Mouse (Mus musculus): ENCODE results near the gene Reg3b. TPM values are rescaled to one million over a fixed set of nuclear protein-coding genes. Genes with fewer than 3 reads are reported as not detected.
"Not testable (repeated sequence)": the region's sequence is repeated elsewhere in the genome, so short reads cannot be mapped to it uniquely, and the experiment has no call there.

Gene Reg3b
- total and polyA plus RNA-seq, 3 experiments: 1.1 TPM; not detected in 2

DNA sequence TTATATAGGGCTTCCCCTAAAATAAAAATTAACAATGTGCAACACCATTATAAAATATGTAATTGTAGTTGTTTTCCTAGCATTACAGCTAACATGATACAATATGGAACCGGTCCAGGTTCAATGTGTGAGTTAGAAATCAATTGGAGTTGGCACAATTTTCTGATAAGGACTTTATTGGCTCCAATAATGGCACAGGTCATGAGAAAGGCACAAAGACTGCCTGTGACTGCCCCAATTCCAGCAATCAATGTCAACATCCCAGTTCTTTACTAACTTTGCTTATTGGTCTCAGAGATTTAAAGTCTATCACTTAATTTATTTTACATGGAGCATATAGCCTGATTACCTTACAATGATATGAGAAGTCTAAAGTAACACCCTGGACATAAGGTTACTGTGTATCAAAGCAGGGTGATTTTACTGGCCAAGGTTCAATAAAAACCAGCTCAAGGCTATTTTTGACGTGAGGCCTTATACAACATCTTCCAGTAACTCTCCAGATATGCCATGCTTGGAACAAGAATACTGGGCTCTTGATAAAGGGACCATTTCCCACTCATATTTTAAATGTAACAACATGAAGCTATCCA, 8.4 kb upstream of the Reg3b start:
- no peak for DNase-seq
- WGBS: 40% methylated on average over 2 of the region's 2 CpGs
- no peak for TF ChIP-seq POLR2A (IDR thresholded peaks at IDR 0.05; ENCODE audit: insufficient read depth, low read depth, low read length)
- TF ChIP-seq EP300 (IDR thresholded peaks at IDR 0.05; ENCODE audit: insufficient read depth, low read depth, low read length): no peak
- no peak for TF ChIP-seq CTCF (IDR thresholded peaks at IDR 0.05)
- intact Hi-C loops (cut with DNase I): no loop called here
- no peaks in the 10 kb centered on the region for H3K36me3 ChIP-seq (ENCODE audit: control insufficient read depth, insufficient read depth, low read length)
- no peak overlapping the region for H3K9ac ChIP-seq (ENCODE audit: low read depth, low read length)
- H3K27ac ChIP-seq: no peak overlapping the region
- H3K4me1 ChIP-seq (ENCODE audit: control insufficient read depth, insufficient read depth, low read length): no peaks in the 10 kb centered on the region
- H3K79me2 ChIP-seq (replicated peaks; ENCODE audit: control insufficient read depth, insufficient read depth, low read length): no peaks in the 10 kb centered on the region
- H3K27me3 ChIP-seq (ENCODE audit: control insufficient read depth, insufficient read depth, low read length): no peaks in the 10 kb centered on the region
- no peak overlapping the region for H3K4me3 ChIP-seq

DNA sequence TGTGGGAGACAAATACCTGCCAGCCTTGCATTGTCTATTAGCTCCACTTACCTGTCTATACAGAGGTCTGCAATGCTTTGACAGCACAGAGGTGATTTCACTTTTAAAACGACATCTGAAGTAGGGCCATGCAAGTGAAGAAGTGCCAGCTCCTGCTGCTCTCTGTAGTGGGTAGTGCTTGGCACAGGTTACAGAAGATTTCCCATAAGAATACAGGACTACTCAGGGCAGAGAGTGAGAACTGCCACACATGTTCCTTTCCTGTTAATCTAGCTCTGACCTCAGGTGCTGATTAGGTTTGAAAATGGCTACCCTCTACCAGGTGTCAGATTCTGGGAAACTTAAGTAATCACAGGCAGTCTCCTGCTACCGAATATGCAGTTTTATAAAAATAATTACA, 8.3 kb downstream of the Reg3b start, which contains the start of gene Reg3d:
Gene Reg3d (minus strand): TSS at position 101 of the 400 bp plus-strand sequence.
- H3K27me3 ChIP-seq (ENCODE audit: control insufficient read depth, insufficient read depth, low read length): no peaks in the 10 kb centered on the region
- TF ChIP-seq CTCF (IDR thresholded peaks at IDR 0.05) (no peak), POLR2A (IDR thresholded peaks at IDR 0.05; ENCODE audit: insufficient read depth, low read depth, low read length) (no peak), EP300 (IDR thresholded peaks at IDR 0.05; ENCODE audit: insufficient read depth, low read depth, low read length) (no peak)
- WGBS: 42% methylated on average over 2 of the region's 2 CpGs
- intact Hi-C loops (cut with DNase I): no loop called here
- H3K79me2 ChIP-seq (replicated peaks; ENCODE audit: control insufficient read depth, insufficient read depth, low read length): no peaks in the 10 kb centered on the region
- no peak for DNase-seq
- no peaks in the 10 kb centered on the region for H3K36me3 ChIP-seq (ENCODE audit: control insufficient read depth, insufficient read depth, low read length)
- H3K4me1 ChIP-seq (ENCODE audit: control insufficient read depth, insufficient read depth, low read length): no peaks in the 10 kb centered on the region
- no peak within 1 kb of the TSS for H3K9ac ChIP-seq (ENCODE audit: low read depth, low read length)
- no peak within 1 kb of the TSS for H3K4me3 ChIP-seq
- no peak within 1 kb of the TSS for H3K27ac ChIP-seq

DNA sequence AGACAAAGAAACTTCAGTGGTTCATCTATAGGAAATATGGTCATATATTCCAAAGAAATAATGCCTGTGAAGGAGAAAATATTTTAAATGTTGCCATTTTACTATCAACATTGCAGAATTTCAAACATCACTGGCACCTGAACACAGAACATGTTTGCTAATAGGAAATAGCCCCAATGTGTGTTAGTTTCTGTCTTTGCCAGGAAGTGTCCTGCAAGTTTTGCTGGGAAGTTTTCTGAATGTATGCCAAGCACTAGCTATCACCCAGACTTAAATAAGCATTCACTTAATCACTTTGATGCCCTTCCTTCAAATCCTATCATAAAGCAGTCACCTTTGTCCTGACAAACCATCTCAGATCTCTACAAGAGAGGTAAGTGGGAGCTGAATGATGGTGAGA, 10.0 kb downstream of the Reg3b start, which contains the start of gene Reg3a:
Gene Reg3a (plus strand): TSS at position 301 of the 400 bp plus-strand sequence.
- no peaks in the 10 kb centered on the region for H3K36me3 ChIP-seq (ENCODE audit: control insufficient read depth, insufficient read depth, low read length)
- H3K27me3 ChIP-seq (ENCODE audit: control insufficient read depth, insufficient read depth, low read length): no peaks in the 10 kb centered on the region
- intact Hi-C loops (cut with DNase I): no loop called here
- no peak within 1 kb of the TSS for H3K4me3 ChIP-seq
- H3K79me2 ChIP-seq (replicated peaks; ENCODE audit: control insufficient read depth, insufficient read depth, low read length): no peaks in the 10 kb centered on the region
- no peak within 1 kb of the TSS for H3K9ac ChIP-seq (ENCODE audit: low read depth, low read length)
- no peak within 1 kb of the TSS for H3K27ac ChIP-seq
- no peaks in the 10 kb centered on the region for H3K4me1 ChIP-seq (ENCODE audit: control insufficient read depth, insufficient read depth, low read length)
- DNase-seq: no peak
- no peak for TF ChIP-seq POLR2A (IDR thresholded peaks at IDR 0.05; ENCODE audit: insufficient read depth, low read depth, low read length)
- TF ChIP-seq CTCF (IDR thresholded peaks at IDR 0.05): no peak
- no peak for TF ChIP-seq EP300 (IDR thresholded peaks at IDR 0.05; ENCODE audit: insufficient read depth, low read depth, low read length)

DNA sequence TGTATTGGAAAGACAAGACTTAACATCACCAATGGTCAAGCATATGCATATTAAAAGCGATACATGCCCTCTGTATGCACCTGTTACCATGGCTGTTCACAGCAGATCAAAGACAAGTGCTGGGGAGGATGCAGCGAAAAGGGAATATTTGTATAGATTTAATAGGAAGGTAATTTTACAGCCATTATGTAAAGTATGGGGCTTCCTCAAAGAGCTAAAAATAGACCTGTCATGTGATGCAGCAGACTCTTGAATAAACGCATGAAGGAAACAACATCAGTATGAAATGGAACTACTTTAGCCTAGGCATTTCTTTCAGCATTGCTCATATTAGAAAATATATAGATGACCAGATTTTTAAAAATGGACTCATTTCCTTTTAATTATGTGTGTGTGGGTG, 15.2 kb downstream of the Reg3b start:
- TF ChIP-seq EP300 (IDR thresholded peaks at IDR 0.05; ENCODE audit: insufficient read depth, low read depth, low read length) (no peak), POLR2A (IDR thresholded peaks at IDR 0.05; ENCODE audit: insufficient read depth, low read depth, low read length) (no peak), CTCF (IDR thresholded peaks at IDR 0.05) (no peak)
- Histone ChIP-seq H3K79me2 (replicated peaks; ENCODE audit: control insufficient read depth, insufficient read depth, low read length) (no peaks in the 10 kb centered on the region), H3K4me3 (no peak overlapping the region), H3K36me3 (ENCODE audit: control insufficient read depth, insufficient read depth, low read length) (no peaks in the 10 kb centered on the region), H3K4me1 (ENCODE audit: control insufficient read depth, insufficient read depth, low read length) (no peaks in the 10 kb centered on the region), H3K27ac (no peak overlapping the region), H3K27me3 (ENCODE audit: control insufficient read depth, insufficient read depth, low read length) (no peaks in the 10 kb centered on the region), H3K9ac (ENCODE audit: low read depth, low read length) (no peak overlapping the region)
- DNase-seq: no peak
- WGBS: 68% methylated on average over 3 of the region's 3 CpGs
- intact Hi-C loops (cut with DNase I): no loop called here

DNA sequence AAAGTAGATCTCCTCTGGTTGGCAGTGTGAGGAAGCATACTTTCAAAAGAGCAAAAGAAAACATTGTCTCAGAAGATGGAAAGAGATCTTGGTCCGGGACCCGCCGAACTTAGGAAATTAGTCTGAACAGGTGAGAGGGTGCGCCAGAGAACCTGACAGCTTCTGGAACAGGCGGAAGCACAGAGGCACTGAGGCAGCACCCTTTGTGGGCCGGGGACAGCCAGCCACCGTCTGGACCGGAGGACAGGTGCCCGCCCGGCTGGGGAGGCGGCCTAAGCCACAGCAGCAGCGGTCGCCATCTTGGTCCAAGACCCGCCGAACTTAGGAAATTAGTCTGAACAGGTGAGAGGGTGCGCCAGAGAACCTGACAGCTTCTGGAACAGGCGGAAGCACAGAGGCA, 24.9 kb downstream of the Reg3b start, which contains the start of gene Reg2:
Gene Reg2 (plus strand): TSS at position 301 of the 400 bp plus-strand sequence.
- intact Hi-C loops (cut with DNase I); H3K36me3 ChIP-seq (ENCODE audit: control insufficient read depth, insufficient read depth, low read length): not testable (repeated sequence)

DNA sequence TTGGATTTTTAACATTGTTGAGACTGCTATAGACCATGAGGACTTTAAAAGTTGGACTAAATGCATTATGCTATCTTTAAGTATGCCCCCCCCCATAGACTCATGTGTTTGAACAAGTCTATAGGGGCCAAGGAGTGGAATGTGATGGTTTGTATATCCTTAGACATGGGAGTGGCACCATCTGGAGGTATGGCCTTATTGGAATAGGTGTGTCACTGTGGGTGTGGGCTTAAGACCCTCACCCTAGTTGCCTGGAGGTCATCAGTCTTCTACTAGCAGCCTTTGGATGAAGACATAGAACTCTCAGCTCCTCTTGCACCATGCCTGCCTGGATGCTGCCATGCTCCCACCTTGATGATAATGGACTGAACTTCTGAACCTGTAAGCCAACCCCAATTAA, 52.0 kb downstream of the Reg3b start, which contains the start of gene Reg1:
Gene Reg1 (plus strand): TSS at position 301 of the 400 bp plus-strand sequence.
- H3K4me1 ChIP-seq (ENCODE audit: control insufficient read depth, insufficient read depth, low read length); H3K79me2 ChIP-seq (replicated peaks; ENCODE audit: control insufficient read depth, insufficient read depth, low read length); H3K36me3 ChIP-seq (ENCODE audit: control insufficient read depth, insufficient read depth, low read length); H3K27ac ChIP-seq; DNase-seq; intact Hi-C loops (cut with DNase I); H3K27me3 ChIP-seq (ENCODE audit: control insufficient read depth, insufficient read depth, low read length); H3K4me3 ChIP-seq; H3K9ac ChIP-seq (ENCODE audit: low read depth, low read length): not testable (repeated sequence)

More for the DNA sequence above, 24.9 kb downstream of the Reg3b start, which contains the start of gene Reg2:
- not testable (repeated sequence) for H3K4me1 ChIP-seq (ENCODE audit: control insufficient read depth, insufficient read depth, low read length); H3K79me2 ChIP-seq (replicated peaks; ENCODE audit: control insufficient read depth, insufficient read depth, low read length); H3K4me3 ChIP-seq; H3K9ac ChIP-seq (ENCODE audit: low read depth, low read length); H3K27ac ChIP-seq; DNase-seq; H3K27me3 ChIP-seq (ENCODE audit: control insufficient read depth, insufficient read depth, low read length)
- WGBS: 88% methylated on average over 4 of the region's 17 CpGs

Other genes starting within 250 kb of the Reg3b start
- not detected for gene Reg3d, start 8.2 kb downstream of the Reg3b start, total RNA-seq (2021)
- not detected in 2 replicates for gene Reg3d, start 8.2 kb downstream of the Reg3b start, polyA plus RNA-seq (2012; rRNA removed)
- not detected for gene Reg3a, start 10.1 kb downstream of the Reg3b start, total RNA-seq (2021)
- not detected in 2 replicates for gene Reg3a, start 10.1 kb downstream of the Reg3b start, polyA plus RNA-seq (2012; rRNA removed)
- gene Reg2, start 25.0 kb downstream of the Reg3b start, total RNA-seq (2021): not detected
- gene Reg2, start 25.0 kb downstream of the Reg3b start, polyA plus RNA-seq (2012; rRNA removed): not detected in 2 replicates
- gene Reg1, start 52.1 kb downstream of the Reg3b start, total RNA-seq (2021): not detected
- not detected in 2 replicates for gene Reg1, start 52.1 kb downstream of the Reg3b start, polyA plus RNA-seq (2012; rRNA removed)
- gene Reg3g, start 98.2 kb downstream of the Reg3b start, total RNA-seq (2021): not detected
- 56.6 TPM in 1 of 2 replicates, not detected in the other for gene Reg3g, start 98.2 kb downstream of the Reg3b start, polyA plus RNA-seq (2012; rRNA removed)